Mouse (Mus musculus) mesoderm, embryonic 11.5 days (tissue): ENCODE data around the gene Tnk2.
A peak's percentile ranks its signal among the peaks of the same experiment; 100 is the strongest.

ENCODE experiments used
- DNase-seq: peaks from one replicate; pipeline ENCODE4 v3.0.0-alpha.2; 2012; ENCODE audit warnings: low read depth, low spot score

Tnk2 gene

GRCm38 (mm10) chr16:32709116-32709515 lies 65.4 kb downstream of the Tnk2 start:
- DNase-seq, result no peak

GRCm38 (mm10) chr16:32710426-32711070 lies 66.9 kb downstream of the Tnk2 start:
- no peak for DNase-seq

GRCm38 (mm10) chr16:32712202-32712601 lies 68.5 kb downstream of the Tnk2 start:
- no peak for DNase-seq

GRCm38 (mm10) chr16:32713556-32713955 lies 69.9 kb downstream of the Tnk2 start:
- DNase-seq, result no peak

- peak; percentile 72 for DNase-seq
Measured at GRCm38 (mm10) chr16:32715364-32715763, 71.7 kb downstream of the Tnk2 start.

- no peak for DNase-seq
Measured at GRCm38 (mm10) chr16:32723163-32723562, 79.5 kb downstream of the Tnk2 start.

- no peak for DNase-seq
Measured at GRCm38 (mm10) chr16:32723767-32724166, 80.1 kb downstream of the Tnk2 start.

DNA sequence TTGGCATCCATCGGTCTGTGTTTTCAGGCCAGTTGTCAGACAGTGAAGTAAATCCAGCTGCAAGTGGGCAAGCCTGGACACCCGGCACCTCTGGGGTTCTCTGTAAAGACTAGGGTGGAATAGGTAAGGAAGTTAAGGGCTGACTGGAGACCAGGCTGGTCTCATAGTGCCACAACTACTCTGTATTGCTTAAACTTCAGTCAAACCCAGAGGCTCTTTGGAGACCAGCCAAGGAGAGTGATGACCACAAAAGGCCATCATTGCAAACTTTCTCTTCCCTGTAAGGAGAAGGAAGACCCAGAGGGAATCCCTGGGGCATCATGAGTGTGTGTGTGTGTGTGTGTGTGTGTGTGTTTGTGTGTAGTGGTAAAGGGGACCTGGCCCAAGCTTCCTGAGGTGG lies 80.6 kb downstream of the Tnk2 start:
- DNase-seq, result no peak

GRCm38 (mm10) chr16:32726501-32726900 lies 82.8 kb downstream of the Tnk2 start:
- DNase-seq, result no peak

DNA sequence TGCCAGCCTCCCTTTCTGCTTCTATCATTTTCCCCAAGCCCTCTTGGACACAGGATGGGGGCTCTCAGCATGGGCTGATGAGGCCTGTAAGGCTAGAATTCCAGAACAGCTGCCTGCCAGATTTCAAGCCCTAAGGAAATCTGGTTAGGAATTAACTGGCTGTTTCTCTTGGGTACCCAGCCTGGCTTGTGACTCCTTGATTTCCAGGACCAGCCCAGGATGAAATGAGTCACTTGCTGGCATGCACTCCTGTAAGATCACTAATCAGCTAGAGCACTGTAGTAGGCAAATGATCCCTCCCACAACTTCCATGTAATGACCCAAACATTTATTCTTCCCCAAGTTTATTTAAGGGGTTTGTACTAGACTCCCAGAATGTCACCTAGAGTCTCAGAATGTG lies 84.6 kb downstream of the Tnk2 start:
- no peak for DNase-seq

DNA sequence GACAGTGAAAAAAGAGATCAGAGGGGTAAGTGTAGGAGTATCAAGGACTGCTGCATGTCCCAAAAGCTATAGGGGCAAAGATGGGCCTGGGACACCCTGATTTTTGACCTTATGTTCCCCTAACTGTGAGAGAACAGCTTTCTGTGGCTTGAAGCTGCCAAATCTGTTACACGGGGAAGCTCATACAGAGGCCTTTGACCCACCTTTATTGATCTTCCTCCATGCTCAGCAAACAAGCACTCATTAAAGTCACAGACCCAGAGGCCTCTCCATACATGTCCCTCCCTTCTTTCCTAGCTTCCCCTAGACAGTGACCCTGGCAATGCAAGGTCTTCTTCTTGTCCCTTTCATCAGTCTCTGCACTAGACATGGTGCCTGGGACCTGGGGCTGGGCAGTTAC lies 85.1 kb downstream of the Tnk2 start:
- DNase-seq, result no peak
